Mouse (Mus musculus) lung, postnatal 0 days (tissue): ENCODE data around the gene Adam1a. TPM values are rescaled to one million over a fixed set of nuclear protein-coding genes. Genes with fewer than 3 reads are reported as not detected.
"Not testable (repeated sequence)": the region's sequence is repeated elsewhere in the genome, so short reads cannot be mapped to it uniquely, and the experiment has no call there.

Experiments used
- ATAC-seq: fragments of 200-750 bp; cut with Nextera tagmentation; 2 replicates; pipeline ENCODE4 v1.8.0; 2017; ENCODE audit warnings: moderate library complexity
- DNase-seq: peaks from one replicate; pipeline ENCODE4 v3.0.0-alpha.2; 2016; ENCODE audit warnings: low spot score
- H3K27ac ChIP-seq: fragments of 300-500 bp; sonication (generic); 2 replicates; pipeline ENCODE4 v1.5.1; 2014; ENCODE audit warnings: antibody characterized with exemption, mild to moderate bottlenecking, low read length, mixed read lengths
- H3K27me3 ChIP-seq: fragments of 300-500 bp; sonication (generic); replicated peaks from 2 replicates; pipeline ENCODE4 v1.6.1; 2014; ENCODE audit warnings: low read length, mixed read lengths; ENCODE audit not compliant: insufficient read depth
- H3K36me3 ChIP-seq: fragments of 300-500 bp; sonication (generic); 2 replicates; pipeline ENCODE4 v1.6.1; 2014; ENCODE audit warnings: low read length, mixed read lengths; ENCODE audit not compliant: insufficient read depth
- H3K4me1 ChIP-seq: fragments of 300-500 bp; sonication (generic); 2 replicates; pipeline ENCODE4 v1.6.1; 2014; ENCODE audit warnings: antibody characterized with exemption, low read depth, low read length, mixed read lengths; ENCODE audit not compliant: insufficient read depth
- H3K4me2 ChIP-seq: fragments of 300-500 bp; sonication (generic); replicated peaks from 2 replicates; pipeline ENCODE4 v1.6.1; 2014; ENCODE audit warnings: low read depth, mild to moderate bottlenecking, low read length, moderate library complexity, mixed read lengths
- H3K4me3 ChIP-seq: fragments of 300-500 bp; sonication (generic); 2 replicates; pipeline ENCODE4 v1.5.1; 2014; ENCODE audit warnings: low read depth, low read length
- H3K9ac ChIP-seq: fragments of 300-500 bp; sonication (generic); replicated peaks from 2 replicates; pipeline ENCODE4 v1.6.1; 2014; ENCODE audit warnings: low read depth, mild to moderate bottlenecking
- H3K9me3 ChIP-seq: fragments of 300-500 bp; sonication (generic); 2 replicates; pipeline ENCODE4 v1.6.1; 2016; ENCODE audit warnings: low read length, mixed read lengths
- CTCF ChIP-seq: IDR thresholded peaks from 2 replicates; pipeline ENCODE4 v1.5.1; 2016; ENCODE audit warnings: antibody characterized with exemption, mild to moderate bottlenecking
- EP300 ChIP-seq: IDR thresholded peaks from 2 replicates; pipeline ENCODE4 v1.6.1; 2016; ENCODE audit warnings: antibody characterized with exemption, mild to moderate bottlenecking, control low read depth
- WGBS: fragments of 180-500 bp; shearing (Covaris S2); extraction: QIAGEN DNeasy Blood & Tissue Kit; methylation state at CpG from one replicate; pipeline ENCODE4 v1.1.7; 2014; 5-methylcytosine and 5-hydroxymethylcytosine counted together
- polyA plus RNA-seq: library from polyadenylated mRNA; unstranded; fragments of >200 nt; fragmentation: Nextera tagmentation; extraction: Ambion mirVana; gene quantifications from 2 replicates; pipeline ENCODE4 v1.2.1, GENCODE M21; 2015

The Adam1a gene
- polyA plus RNA-seq, 1 experiment from 2014 or later: 1.6 TPM

- Histone ChIP-seq H3K4me1 (no peaks in the 10 kb centered on the region), H3K4me2 (no peak overlapping the region), H3K4me3 (no peak overlapping the region), H3K27ac (no peak overlapping the region), H3K9me3 (no peaks in the 10 kb centered on the region), H3K27me3 (no peaks in the 10 kb centered on the region), H3K36me3 (no peaks in the 10 kb centered on the region), H3K9ac (no peak overlapping the region)
- no peak for ATAC-seq
- 72% methylated on average over 7 of the region's 7 CpGs for WGBS
- no peak for TF ChIP-seq EP300
- no peak for TF ChIP-seq CTCF
- DNase-seq: no peak
Measured at GRCm38 (mm10) chr5:121510009-121510408, 35.3 kb downstream of the Adam1a start.

GRCm38 (mm10) chr5:121506846-121507245 lies 38.4 kb downstream of the Adam1a start:
- no peak overlapping the region for H3K4me3 ChIP-seq
- H3K27ac ChIP-seq: no peak overlapping the region
- no peaks in the 10 kb centered on the region for H3K4me1 ChIP-seq
- no peak overlapping the region for H3K4me2 ChIP-seq
- no peak overlapping the region for H3K9ac ChIP-seq
- H3K27me3 ChIP-seq: no peaks in the 10 kb centered on the region
- TF ChIP-seq EP300: no peak
- no peak for TF ChIP-seq CTCF
- no peaks in the 10 kb centered on the region for H3K9me3 ChIP-seq
- 94% methylated on average over 1 of the region's 1 CpGs for WGBS
- ATAC-seq (no peak), DNase-seq (no peak)
- H3K36me3 ChIP-seq: no peaks in the 10 kb centered on the region

- H3K27ac ChIP-seq: no peak within 1 kb of the TSS
- H3K27me3 ChIP-seq: no peaks in the 10 kb centered on the region
- TF ChIP-seq EP300: no peak
- no peak for TF ChIP-seq CTCF
- DNase-seq (no peak), ATAC-seq (no peak)
- no peak within 1 kb of the TSS for H3K4me3 ChIP-seq
- no peaks in the 10 kb centered on the region for H3K9me3 ChIP-seq
- H3K36me3 ChIP-seq: no peaks in the 10 kb centered on the region
- no peak within 1 kb of the TSS for H3K4me2 ChIP-seq
- WGBS: 80% methylated on average over 3 of the region's 3 CpGs
- no peaks in the 10 kb centered on the region for H3K4me1 ChIP-seq
- no peak within 1 kb of the TSS for H3K9ac ChIP-seq
Measured at GRCm38 (mm10) chr5:121503231-121503630, 42.1 kb downstream of the Adam1a start, which contains the start of gene Adam1b. Adam1b (minus strand) TSS chr5:121503435.

- 69% methylated on average over 8 of the region's 17 CpGs for WGBS
- H3K4me1 ChIP-seq, H3K36me3 ChIP-seq, H3K9ac ChIP-seq, H3K4me2 ChIP-seq, H3K27me3 ChIP-seq, ATAC-seq, H3K27ac ChIP-seq, H3K9me3 ChIP-seq, DNase-seq, H3K4me3 ChIP-seq: not testable (repeated sequence)
Measured at GRCm38 (mm10) chr5:121501424-121501996, 43.8 kb downstream of the Adam1a start.

- Histone ChIP-seq H3K36me3 (no peaks in the 10 kb centered on the region), H3K4me3 (no peak overlapping the region), H3K9ac (no peak overlapping the region), H3K27ac (no peak overlapping the region), H3K9me3 (no peaks in the 10 kb centered on the region), H3K27me3 (no peaks in the 10 kb centered on the region), H3K4me1 (no peaks in the 10 kb centered on the region), H3K4me2 (no peak overlapping the region)
- no peak for DNase-seq
- 55% methylated on average over 7 of the region's 7 CpGs for WGBS
- no peak for ATAC-seq
- no peak for TF ChIP-seq CTCF
- no peak for TF ChIP-seq EP300
Measured at GRCm38 (mm10) chr5:121500719-121501118, 44.6 kb downstream of the Adam1a start.

GRCm38 (mm10) chr5:121493305-121493704 lies 52.0 kb downstream of the Adam1a start:
- Histone ChIP-seq H3K9ac (no peak overlapping the region), H3K9me3 (no peaks in the 10 kb centered on the region), H3K27ac (no peak overlapping the region), H3K4me3 (no peak overlapping the region), H3K4me2 (no peak overlapping the region), H3K36me3 (no peaks in the 10 kb centered on the region), H3K27me3 (no peaks in the 10 kb centered on the region), H3K4me1 (no peaks in the 10 kb centered on the region)
- TF ChIP-seq EP300: no peak
- TF ChIP-seq CTCF: no peak
- 56% methylated on average over 8 of the region's 8 CpGs for WGBS
- no peak for ATAC-seq
- no peak for DNase-seq

GRCm38 (mm10) chr5:121484801-121485200 lies 60.5 kb downstream of the Adam1a start:
- 50% methylated on average over 5 of the region's 5 CpGs for WGBS
- H3K27me3 ChIP-seq: no peaks in the 10 kb centered on the region
- ATAC-seq (no peak), DNase-seq (no peak)
- no peak overlapping the region for H3K4me2 ChIP-seq
- H3K9ac ChIP-seq: no peak overlapping the region
- TF ChIP-seq EP300 (no peak), CTCF (no peak)
- no peak overlapping the region for H3K27ac ChIP-seq
- no peaks in the 10 kb centered on the region for H3K4me1 ChIP-seq
- H3K9me3 ChIP-seq: no peaks in the 10 kb centered on the region
- no peaks in the 10 kb centered on the region for H3K36me3 ChIP-seq
- H3K4me3 ChIP-seq: no peak overlapping the region
